ENCODE assay signal across 8 mouse cellular contexts in the genomic region with DNA sequence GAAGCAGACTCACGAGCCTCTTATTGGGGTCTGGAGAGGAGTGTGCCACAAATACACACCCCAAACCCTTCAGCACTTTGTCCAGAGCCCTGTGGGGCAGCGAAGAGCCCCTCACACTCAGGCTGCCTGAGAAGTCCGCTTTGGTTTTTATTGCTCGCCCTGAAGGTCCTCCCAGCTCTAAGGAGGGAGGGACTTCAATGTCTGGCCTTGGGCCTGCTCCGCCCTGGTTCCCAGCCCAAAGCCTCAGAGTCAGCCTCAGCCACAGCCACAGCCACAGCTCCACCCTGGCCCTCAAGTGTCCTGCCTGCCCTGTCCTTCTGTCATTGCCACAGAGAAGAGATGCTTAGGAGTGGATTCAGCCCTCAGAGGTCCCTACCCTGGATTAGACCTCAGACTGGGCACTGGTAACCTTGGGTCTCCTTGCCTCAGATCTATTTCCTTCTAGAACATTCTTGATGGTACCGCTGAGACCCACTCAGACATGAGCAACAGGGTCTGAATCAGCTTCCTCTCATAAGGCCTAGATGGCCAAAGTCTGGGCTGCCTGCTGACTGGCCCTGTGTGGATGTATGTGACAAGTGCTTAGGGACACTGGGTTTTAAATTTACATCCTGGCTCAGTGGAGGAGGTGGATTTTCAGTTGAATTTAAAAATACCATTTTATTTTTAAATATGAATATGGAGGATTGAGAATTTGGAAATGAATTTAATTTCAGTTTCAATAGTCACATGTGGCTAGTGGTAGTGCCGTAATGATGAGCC. TPM values are rescaled to one million over a fixed set of nuclear protein-coding genes. Genes with fewer than 3 reads are reported as not detected.
DNase-seq lines count a peak whose midpoint lies in the region; ATAC-seq and TF ChIP-seq lines count a peak whose summit lies in the region.

No protein-coding gene starts in this region.

- peak overlapping the region; percentile 41 for H3K4me2 ChIP-seq in kidney, embryonic 15.5 days
- no peak overlapping the region for H3K4me2 ChIP-seq in liver, postnatal 0 days (ENCODE audit: low read depth, low read length)

- H3K27me3 ChIP-seq in kidney, embryonic 15.5 days: no peaks in the 10 kb centered on the region
- H3K27me3 ChIP-seq in heart, embryonic 10.5 days (ENCODE audit: insufficient read depth, poor library complexity, severe bottlenecking): no peaks in the 10 kb centered on the region
- H3K27me3 ChIP-seq in liver, postnatal 0 days (ENCODE audit: insufficient read depth, low read length): no peaks in the 10 kb centered on the region

- 44% methylated on average over 7 of the region's 7 CpGs for WGBS in kidney, embryonic 15.5 days
- 43% methylated on average over 7 of the region's 7 CpGs for WGBS in bone marrow, adult 2 months
- WGBS in heart, embryonic 10.5 days: 59% methylated on average over 7 of the region's 7 CpGs
- WGBS in liver, postnatal 0 days (ENCODE audit: insufficient replicate concordance): 61% methylated on average over 7 of the region's 7 CpGs

- H3K27ac ChIP-seq in kidney, embryonic 15.5 days: 0 out of 2 replicates have a peak overlapping the region, but pooled peaks have one; percentile 15
- H3K27ac ChIP-seq in bone marrow, adult 2 months (ENCODE audit: control insufficient read depth, insufficient read depth, low read depth, low read length, poor library complexity): peak overlapping the region; percentile 23; the same call in 1 of the 2 replicates
- peak overlapping the region; percentile 59 for H3K27ac ChIP-seq in heart, embryonic 10.5 days
- no peak overlapping the region for H3K27ac ChIP-seq in liver, postnatal 0 days (ENCODE audit: low read depth)

- H3K9me3 ChIP-seq in kidney, embryonic 15.5 days (replicated peaks): peaks cover 3% of the 10 kb centered on the region; the same call in 1 of the 2 replicates
- 0 out of 2 replicates have a peak, but pooled peaks cover 4% of the 10 kb centered on the region for H3K9me3 ChIP-seq in heart, embryonic 10.5 days
- no peaks in the 10 kb centered on the region for H3K9me3 ChIP-seq in liver, postnatal 0 days (ENCODE audit: low read length)

- no peak for TF ChIP-seq CTCF in bone marrow, adult 2 months (IDR thresholded peaks at IDR 0.05; ENCODE audit: control insufficient read depth, insufficient read depth, low read length)
- TF ChIP-seq CTCF in liver, postnatal 0 days (IDR thresholded peaks at IDR 0.05; ENCODE audit: low read depth): no peak

- peak; percentile 57 for ATAC-seq in kidney, embryonic 15.5 days (replicated peaks; ENCODE audit: low FRiP score)
- ATAC-seq in liver, postnatal 0 days: no peak

- peaks cover 35% of the 10 kb centered on the region for H3K4me1 ChIP-seq in kidney, embryonic 15.5 days
- H3K4me1 ChIP-seq in bone marrow, adult 2 months (ENCODE audit: control insufficient read depth, insufficient read depth, low read length): no peaks in the 10 kb centered on the region; the same call in 1 of the 2 replicates
- H3K4me1 ChIP-seq in heart, embryonic 10.5 days: peaks cover 43% of the 10 kb centered on the region
- peaks cover 22% of the 10 kb centered on the region for H3K4me1 ChIP-seq in liver, postnatal 0 days (ENCODE audit: insufficient read depth)

- no peak overlapping the region for H3K9ac ChIP-seq in kidney, embryonic 15.5 days
- peak overlapping the region; percentile 2; the same call in 1 of the 2 replicates for H3K9ac ChIP-seq in liver, postnatal 0 days (replicated peaks)

- no peak for TF ChIP-seq EP300 in liver, postnatal 0 days (IDR thresholded peaks at IDR 0.05; ENCODE audit: low read depth)

- no peaks in the 10 kb centered on the region for H3K36me3 ChIP-seq in kidney, embryonic 15.5 days
- peaks cover 5% of the 10 kb centered on the region; the same call in 1 of the 2 replicates for H3K36me3 ChIP-seq in heart, embryonic 10.5 days
- H3K36me3 ChIP-seq in liver, postnatal 0 days (replicated peaks; ENCODE audit: insufficient read depth, low read length): no peaks in the 10 kb centered on the region

- TF ChIP-seq POLR2A in bone marrow, adult 2 months (IDR thresholded peaks at IDR 0.05; ENCODE audit: borderline replicate concordance, control insufficient read depth, low read depth, low read length): peak; percentile 39; the same call in 1 of the 2 replicates

- no peak overlapping the region for H3K4me3 ChIP-seq in kidney, embryonic 15.5 days (replicated peaks)
- no peak overlapping the region for H3K4me3 ChIP-seq in bone marrow, adult 2 months (replicated peaks; ENCODE audit: control insufficient read depth, low read depth, low read length)
- H3K4me3 ChIP-seq in heart, embryonic 10.5 days: no peak overlapping the region
- no peak overlapping the region for H3K4me3 ChIP-seq in liver, postnatal 0 days (ENCODE audit: low read depth, low read length)

- DNase-seq in kidney, adult 18-20 months: no peak
- no peak for DNase-seq in heart, embryonic 10.5 days (ENCODE audit: low spot score)
- no peak for DNase-seq in liver, postnatal 0 days
- peak; percentile 55 for DNase-seq in skeletal muscle tissue, adult 2 months (ENCODE audit: low read depth, low spot score)
- DNase-seq in retina, embryonic 14.5 days (ENCODE audit: low spot score): no peak
- DNase-seq in cerebellum, adult 9-10 months: no peak

RNA-seq across cellular contexts. Expression of a gene that starts 56.1 kb away (rescaled TPM):
- 0.87 and 1.4 TPM in 2 replicates for polyA plus RNA-seq in kidney, embryonic 15.5 days (2015; fragmentation: Nextera tagmentation; extraction: Ambion mirVana)
- polyA plus RNA-seq in bone marrow, adult 2 months (2011; ENCODE audit: insufficient read depth, insufficient read length, low replicate concordance, missing spikeins): 1.3 TPM in 1 of 2 replicates, not detected in the other
- 3.4 and 5.2 TPM in 2 replicates for polyA plus RNA-seq in heart, embryonic 10.5 days (2016; fragmentation: Nextera tagmentation; extraction: Ambion mirVana)
- 0.71 and 1.0 TPM in 2 replicates for polyA plus RNA-seq in liver, postnatal 0 days (2015; fragmentation: Nextera tagmentation; extraction: Ambion mirVana)
